Mouse (Mus musculus) CD4-positive, CD25-positive, alpha-beta regulatory T cell, adult 4 months (primary cell): ENCODE data around the gene Prdm11. TPM values are rescaled to one million over a fixed set of nuclear protein-coding genes. Genes with fewer than 3 reads are reported as not detected.

Source experiments
- ATAC-seq: one replicate; pipeline ENCODE4 v1.8.0; 2017
- polyA plus RNA-seq, 2 experiments: library from polyadenylated mRNA; unstranded; fragments of 100-300 nt; shearing (Covaris generic); gene quantifications; one replicate each; pipeline ENCODE4 v1.2.1; 2017

The Prdm11 gene
- polyA plus RNA-seq, 2 experiments from 2014 or later: 1.8 to 2.1 TPM

- no peak for ATAC-seq
Measured at GRCm38 (mm10) chr2:93011465-93011864, 34.5 kb downstream of the Prdm11 start.

- ATAC-seq: no peak
Measured at GRCm38 (mm10) chr2:93007967-93008685, 37.8 kb downstream of the Prdm11 start.

DNA sequence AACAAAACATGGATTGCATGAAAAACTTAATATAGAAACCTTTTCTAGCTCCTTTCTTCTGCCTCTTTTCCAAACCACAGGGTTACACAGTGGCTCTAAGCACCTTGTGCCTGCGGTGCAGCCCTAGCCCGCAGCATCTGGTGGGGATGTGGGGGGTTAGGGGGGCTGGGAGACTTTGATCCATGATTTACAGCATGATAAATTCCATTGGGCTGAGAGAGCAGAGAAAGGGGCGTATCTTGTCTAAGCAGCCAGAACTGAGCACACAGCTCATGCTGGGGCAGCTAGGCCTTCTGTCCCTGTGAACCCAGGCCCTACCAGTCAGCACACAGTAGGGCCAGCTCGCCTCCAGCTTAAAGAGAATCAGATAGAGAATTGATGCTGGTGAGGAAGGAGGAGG lies 40.9 kb downstream of the Prdm11 start:
- no peak for ATAC-seq

DNA sequence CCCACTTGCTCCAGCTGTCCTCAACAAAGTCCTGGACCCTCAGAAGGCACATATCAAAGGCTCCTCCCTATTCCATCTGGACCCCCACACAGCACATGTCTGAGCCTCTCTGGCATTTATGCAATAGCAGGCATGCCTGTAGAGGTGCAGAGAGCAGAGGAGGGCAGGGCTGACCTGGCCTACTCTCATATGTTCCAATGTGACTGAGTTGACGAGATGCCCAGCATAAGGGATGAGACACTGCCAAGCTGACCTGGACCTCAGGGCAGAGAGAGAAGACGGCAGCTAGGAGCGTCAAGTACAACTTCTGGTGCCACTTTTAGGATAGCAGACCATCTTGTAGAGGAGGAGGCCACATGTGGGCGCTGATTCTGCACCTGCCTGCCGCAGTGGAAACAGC lies 54.0 kb downstream of the Prdm11 start:
- ATAC-seq: no peak

GRCm38 (mm10) chr2:92989593-92989992 lies 56.4 kb downstream of the Prdm11 start:
- ATAC-seq: no peak

DNA sequence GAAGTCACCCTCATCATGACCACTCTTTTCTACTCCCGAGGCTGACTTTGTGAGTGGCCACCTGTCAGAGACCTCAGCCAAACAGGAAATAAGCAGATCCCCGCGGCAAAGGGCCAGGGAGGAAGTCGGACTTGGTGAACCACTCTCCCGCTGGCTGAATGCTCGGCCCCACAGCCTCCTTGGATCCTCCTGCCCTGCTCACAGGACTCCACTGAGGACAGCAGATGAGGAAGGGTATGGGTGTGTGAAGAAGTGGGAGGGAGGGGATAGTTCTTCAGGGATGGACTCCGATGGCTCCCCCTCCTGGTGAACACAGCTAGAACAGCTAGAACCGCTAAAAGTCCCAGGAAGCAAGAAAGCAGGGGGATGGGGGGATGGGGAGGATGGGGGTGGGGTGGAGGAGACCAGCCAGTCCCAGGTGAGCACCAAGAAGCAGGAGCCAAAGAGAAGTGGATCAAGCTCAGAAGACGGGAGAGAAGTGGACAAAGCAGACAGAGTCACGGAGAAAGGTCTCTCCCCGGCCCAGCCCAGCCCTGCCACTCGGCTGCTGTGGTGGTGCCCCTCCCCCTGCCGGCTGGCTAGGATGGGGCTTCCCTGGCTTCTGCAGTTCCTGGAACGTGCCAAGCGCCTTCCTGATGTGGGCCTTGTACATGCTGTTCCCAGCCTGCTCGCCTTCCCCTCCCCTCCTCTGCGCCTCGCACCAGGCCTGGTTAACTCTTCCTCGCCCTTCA lies 57.9 kb downstream of the Prdm11 start:
- no peak for ATAC-seq

DNA sequence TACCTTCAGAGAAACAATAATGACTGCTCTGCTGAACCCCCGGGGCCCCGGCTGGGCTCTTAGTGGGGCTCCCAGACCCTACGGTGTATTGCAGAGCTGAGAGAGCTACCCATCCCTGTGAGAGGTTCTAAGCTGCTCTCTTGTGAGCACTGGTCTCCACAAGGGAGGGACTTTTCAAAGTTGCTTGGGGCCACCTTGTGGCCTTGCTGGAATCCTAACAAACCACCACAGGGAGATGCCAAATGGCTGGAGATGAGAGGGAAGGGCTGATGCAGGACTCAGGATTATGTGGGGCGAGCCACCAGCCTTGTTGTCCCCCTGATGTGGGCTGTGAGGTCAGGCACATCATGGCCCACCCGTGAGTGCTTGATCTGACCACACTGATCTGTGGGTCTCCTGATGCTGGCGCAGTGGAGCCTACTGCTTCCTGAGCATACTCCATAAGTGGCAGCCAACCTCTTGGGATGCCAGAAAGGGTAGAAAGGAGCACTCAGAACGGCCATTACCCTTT lies 58.8 kb downstream of the Prdm11 start:
- no peak for ATAC-seq

- ATAC-seq: no peak
Measured at GRCm38 (mm10) chr2:92985600-92985999, 60.4 kb downstream of the Prdm11 start.

GRCm38 (mm10) chr2:92985171-92985570 lies 60.8 kb downstream of the Prdm11 start:
- no peak for ATAC-seq

- ATAC-seq: no peak
Measured at GRCm38 (mm10) chr2:92984321-92985108, 61.5 kb downstream of the Prdm11 start.

GRCm38 (mm10) chr2:92983273-92983620 lies 62.7 kb downstream of the Prdm11 start:
- no peak for ATAC-seq

DNA sequence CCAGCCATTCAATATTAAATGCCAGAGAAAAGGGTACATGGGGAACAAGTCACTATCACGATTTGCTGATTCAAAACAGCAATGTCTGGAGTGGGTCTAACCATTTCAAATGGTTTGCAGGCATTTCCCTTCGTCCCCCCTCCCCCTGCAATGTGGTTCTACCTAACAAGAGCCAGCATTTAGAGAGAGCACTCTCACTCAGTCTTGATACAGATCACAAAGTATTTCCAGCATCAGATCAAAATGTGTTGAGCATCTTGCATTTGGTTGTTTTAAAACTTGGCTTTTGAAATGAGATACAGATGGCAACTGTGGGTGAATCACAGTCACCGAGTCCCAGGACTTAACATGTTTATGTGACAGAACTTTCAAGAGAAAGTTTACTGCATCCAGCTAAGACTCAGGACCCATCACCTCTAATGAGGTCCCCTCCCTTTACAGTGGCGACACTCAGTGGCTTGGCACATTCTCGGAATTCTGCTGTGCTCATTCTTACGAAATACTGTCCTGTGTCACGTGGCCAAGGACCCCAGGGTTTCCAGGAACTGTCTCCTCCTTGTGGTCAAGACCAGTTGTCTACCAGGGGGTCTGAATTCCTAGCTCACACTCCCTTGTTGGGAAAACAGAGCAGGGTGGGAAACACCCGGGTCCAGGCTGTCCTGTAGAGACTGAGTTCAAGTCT lies 63.2 kb downstream of the Prdm11 start:
- no peak for ATAC-seq

DNA sequence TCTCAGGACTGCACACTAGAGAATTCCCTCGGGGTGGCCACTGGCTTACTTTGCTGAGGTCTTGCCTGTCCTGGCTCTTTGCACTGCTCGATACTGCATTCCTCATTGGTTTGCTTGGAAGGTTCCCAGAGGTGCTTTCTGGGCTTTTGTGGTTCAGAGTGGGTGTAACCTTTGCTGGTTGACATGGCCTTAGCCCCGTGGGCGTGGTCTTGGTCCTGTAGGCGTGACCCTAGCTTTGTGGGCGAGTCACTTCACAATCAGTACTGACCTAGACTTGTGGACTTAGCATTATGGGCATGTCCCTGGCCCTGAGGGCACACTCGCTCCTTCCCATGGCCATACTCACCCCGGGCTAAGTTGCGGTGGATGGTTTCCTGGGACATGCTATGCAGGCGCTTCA lies 65.8 kb downstream of the Prdm11 start:
- ATAC-seq: no peak

- ATAC-seq: no peak
Measured at GRCm38 (mm10) chr2:92975031-92975790, 70.8 kb downstream of the Prdm11 start.

- ATAC-seq: no peak
Measured at GRCm38 (mm10) chr2:92973646-92974045, 72.3 kb downstream of the Prdm11 start.

DNA sequence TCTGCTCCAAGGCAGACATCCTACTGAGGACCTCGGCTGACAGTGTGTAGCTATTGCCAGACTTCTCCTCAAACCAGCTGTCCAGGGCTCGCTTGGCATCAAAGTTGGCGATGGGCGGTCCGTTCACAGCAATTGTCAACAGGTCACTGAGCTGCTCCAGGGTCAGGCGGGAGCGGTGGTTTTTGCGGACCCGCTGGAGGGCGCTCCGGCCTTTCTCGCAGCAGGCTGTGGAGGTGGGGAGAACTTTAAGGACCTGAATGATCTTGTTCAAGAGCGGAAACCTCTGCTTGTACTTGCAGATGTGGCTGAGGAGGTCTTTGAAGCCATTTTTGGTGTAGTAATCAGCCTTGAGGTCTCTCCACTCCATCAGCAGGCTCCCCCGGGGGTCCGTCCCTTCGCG lies 73.9 kb downstream of the Prdm11 start:
- ATAC-seq: no peak

DNA sequence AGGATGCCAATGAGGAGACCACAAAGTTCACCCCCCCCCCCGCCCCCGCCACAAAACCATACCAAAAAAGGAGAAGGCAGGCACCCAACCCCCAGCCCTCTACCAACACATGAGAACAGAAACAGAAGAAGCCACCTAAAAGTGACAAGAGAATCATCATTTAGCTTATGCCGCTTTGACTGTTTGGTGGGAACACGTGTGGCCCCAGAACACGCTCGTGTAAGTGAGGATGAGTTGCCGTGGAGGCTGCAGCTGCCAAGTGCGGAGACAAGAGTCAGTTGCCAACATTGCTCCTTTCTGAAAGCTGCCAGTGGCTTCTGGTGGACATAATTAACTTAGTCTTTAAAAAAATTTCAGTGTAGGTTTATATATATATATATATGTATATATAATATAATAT lies 74.4 kb downstream of the Prdm11 start:
- no peak for ATAC-seq

DNA sequence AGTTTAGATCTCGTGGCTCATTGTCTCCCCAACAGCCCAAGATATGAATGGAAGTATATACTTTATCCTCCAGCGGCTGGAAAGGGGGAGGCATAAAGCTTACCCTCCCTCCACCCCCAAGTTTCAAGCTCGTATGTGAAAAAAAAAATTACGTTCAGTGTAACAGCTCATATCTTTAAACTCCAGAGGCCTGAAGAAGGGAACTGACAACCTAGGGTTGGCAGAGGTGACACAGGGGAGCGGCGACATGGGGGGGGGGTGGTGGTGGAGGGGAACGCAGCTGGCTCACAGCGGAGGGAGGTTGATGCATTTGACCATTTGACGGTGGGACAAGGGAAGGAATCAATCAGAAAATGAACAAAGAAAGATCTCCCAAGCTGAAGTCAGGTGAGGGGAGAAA lies 74.9 kb downstream of the Prdm11 start:
- no peak for ATAC-seq

DNA sequence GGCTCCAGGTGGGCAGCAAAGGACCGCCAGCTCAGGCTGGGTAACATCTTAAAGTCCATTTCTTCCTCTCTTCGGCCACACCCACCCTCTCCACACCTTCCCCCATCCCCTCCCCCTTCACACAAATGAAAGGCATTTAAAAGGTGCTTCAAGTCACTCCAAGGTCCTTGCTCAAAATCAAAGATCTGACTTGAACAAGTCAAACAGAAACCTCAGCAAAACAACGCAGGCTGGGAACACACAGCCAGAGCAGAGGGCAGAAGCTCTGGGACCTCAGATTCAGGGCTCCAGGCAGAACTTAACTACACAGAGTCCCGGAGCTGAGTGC lies 78.2 kb downstream of the Prdm11 start:
- ATAC-seq: no peak

DNA sequence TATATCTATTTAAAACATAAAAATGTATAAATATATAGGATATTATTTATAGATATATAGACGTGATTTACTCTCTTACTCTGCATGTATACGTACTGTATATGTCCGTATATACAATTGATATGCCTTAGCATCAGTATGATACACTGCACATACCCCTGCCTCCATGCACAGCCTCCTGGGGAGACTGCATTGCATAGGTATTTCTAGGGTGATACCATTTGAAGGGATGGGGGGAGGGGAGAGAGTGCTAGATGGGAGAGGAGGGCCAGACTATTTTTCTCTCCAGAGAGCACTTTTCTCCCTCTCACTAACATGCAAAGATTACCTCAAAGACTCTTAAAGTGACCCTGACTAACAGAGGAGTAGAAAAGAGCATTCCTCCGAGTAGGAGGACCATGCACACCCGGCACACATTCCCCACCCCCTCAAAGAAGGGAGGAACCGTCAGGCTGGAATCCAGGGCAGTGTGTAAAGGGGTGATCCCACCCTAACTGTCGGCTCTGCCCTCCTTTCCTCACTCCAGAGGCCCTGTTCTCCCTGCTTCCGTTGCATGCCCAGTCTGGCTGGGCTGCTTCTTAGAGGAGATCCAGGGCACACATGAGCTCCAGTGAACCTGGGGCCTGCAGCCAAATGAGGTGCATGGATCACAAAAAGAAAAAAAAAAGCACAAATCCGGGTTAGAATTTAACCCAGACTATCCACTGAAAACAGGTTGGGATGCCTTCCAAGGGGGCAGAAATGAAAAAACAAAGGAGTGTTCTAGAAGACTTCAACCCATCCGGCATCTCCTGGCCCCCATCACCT lies 78.7 kb downstream of the Prdm11 start:
- no peak for ATAC-seq

DNA sequence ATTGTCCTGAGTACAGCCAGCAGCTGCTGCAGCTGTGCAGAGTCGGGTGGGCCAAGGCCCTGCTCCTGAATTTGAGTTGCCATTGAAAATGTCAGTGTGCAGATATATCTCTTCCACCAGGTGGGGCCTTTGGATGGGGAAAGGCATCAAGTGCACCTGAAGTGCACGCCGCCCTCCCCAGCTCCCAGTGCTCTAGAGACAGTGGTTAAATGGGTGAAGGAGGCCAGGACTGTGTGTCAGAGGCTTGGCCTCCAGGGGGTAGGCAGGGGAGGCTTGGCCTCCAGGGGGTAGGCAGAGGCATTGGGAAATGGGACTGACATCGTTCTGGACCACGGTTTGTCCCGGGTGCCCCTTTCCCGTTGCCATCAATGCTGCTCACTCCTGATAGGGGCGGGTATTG lies 79.7 kb downstream of the Prdm11 start:
- ATAC-seq: no peak
